Mouse (Mus musculus): ENCODE data around the gene Tnpo1. TPM values are rescaled to one million over a fixed set of nuclear protein-coding genes. Genes with fewer than 3 reads are reported as not detected.
"Not testable (repeated sequence)": the region's sequence is repeated elsewhere in the genome, so short reads cannot be mapped to it uniquely, and the experiment has no call there.

The Tnpo1 gene
- polyA plus RNA-seq, 1 experiment = 43.3 TPM

DNA sequence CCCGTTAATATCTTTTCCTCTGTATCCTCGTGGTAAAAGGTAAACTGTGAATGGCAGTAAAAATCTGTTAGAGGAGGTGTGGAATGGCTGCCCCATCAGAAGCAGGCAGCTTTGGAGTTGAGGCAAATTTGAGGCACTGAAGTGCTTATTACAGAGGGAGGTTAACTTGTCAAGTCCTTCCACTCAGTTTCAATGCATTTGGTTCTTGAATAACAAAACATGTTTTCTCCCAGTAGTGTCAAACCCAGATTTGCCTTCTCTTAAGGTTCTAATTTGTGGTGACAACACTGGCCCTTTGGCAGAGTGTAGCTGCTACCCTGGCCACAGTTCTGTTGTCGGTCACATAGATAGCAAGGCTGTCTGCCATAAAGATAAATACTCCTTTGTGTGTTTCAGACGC lies 108.4 kb downstream of the Tnpo1 start:
- no peak for DNase-seq (ENCODE audit: low read depth)

DNA sequence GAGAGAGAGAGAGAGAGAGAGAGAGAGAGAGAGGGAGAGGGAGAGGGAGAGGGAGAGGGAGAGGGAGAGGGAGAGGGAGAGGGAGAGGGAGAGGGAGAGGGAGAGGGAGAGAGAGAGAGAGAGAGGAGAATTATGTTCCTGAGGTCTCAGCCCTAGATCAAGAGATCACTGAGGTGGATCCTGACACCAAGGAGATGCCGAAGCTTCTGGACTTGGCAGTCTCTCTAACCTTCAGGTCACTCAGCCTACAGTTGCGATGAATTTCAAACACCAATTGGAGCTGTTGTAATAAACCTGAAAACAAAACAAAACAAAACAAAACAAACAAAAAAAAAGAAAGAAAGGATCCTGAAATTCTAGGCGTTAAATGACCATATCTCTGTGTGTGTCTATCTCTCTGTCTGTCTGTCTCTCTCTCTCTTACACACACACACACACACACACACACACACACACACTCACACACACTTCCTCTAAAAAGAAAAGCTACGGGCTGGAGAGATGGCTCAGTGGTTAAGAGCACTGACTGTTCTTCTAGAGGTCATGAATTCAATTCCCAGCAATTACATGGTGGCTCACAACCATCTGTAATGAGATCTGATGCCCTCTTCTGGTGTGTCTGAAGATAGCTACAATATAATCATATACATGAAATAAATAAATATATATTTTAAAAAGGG lies 109.1 kb downstream of the Tnpo1 start:
- DNase-seq (ENCODE audit: low read depth) = not testable (repeated sequence)

DNA sequence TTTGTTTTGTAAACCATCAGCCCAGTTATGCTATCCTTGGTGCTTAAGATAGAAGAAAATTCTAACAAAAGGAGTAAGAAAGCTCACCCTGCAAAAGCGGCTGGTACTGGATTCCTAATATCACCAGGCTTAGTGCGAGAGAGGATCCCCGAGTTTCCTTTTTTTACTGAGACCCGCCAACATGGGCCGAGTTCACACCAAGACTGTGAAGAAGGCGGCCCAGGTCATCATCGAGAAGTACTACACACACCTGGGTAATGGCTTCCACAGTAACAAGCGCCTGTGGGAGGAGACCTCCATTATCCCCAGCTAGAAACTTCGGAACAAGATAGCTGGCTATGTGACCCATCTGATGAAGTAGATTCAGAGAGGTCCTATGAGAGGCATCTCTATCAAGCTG lies 109.6 kb downstream of the Tnpo1 start:
- no peak for DNase-seq (ENCODE audit: low read depth)

DNA sequence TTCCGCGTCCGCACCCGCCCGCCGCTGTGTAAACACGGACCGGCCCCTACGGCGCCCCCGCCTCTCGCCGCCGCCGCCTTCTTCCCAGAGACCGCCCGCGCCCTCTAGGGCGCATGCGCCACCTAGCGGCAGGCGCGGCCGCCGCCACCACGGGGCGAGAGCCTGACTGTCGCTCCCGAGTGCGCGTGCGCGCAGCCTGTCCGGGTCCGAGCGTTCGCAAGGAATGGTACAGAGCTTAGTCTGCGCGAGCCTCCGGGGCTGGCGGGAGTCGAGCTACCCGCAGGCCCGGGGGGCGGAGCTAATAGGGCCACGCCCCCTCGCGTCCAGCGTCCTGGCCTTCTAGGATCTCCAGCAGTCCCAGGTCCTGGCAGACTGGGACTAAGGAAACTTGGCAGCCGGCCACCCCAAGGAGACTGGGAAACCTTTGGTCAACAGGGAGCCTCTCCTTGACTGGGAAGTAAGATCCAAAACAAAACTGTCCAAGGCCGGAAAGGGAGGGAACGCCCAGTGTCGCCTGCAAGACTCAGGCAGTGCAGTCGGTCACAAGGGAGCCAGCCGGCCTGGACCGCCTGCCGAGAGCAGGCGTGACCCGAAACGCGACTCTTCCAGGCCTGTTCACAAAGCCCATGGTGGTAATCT lies 110.9 kb downstream of the Tnpo1 start, which contains the start of gene Fcho2:
Gene Fcho2, minus strand, starts transcription at position 303 of the 639 bp plus-strand sequence.
- DNase-seq (ENCODE audit: low read depth) = peak; percentile 65

DNA sequence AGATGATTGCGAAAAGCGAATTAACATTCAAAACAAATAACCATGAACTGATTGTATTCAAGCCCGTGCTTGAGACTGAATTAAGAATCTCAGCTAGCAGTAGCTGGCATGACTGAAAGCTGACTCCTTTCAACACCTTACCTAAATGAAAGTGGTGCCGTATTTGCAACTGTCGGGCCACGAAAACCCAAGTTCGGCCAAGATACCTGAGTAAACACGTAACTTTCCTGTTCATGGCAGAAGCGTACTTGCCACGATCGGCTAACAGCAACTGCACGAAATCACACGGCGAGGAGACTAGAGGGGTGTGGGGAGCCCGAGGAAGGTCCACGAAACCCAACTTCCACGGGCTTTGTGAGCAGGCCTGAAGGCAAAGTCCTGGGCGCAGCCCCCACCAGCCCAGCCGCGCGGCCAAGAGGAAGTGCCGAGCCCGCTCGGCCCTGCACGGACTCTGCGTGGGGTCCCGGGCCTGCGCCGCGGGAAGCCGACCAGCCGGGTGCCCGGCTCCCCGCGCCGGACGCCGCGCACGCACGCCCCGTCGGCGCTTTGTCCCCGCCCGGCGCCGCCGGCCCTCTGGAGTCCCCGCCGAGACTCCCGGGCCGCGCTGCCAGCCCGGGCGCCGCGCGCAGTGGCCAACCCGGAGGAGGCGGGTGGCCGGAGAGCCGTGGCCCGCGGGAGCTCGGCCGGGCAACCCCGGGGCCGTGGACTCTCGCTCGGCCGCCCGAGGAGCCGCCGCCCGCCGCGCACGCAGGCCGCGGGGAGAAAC lies 111.7 kb downstream of the Tnpo1 start:
- no peak for DNase-seq (ENCODE audit: low read depth)

DNA sequence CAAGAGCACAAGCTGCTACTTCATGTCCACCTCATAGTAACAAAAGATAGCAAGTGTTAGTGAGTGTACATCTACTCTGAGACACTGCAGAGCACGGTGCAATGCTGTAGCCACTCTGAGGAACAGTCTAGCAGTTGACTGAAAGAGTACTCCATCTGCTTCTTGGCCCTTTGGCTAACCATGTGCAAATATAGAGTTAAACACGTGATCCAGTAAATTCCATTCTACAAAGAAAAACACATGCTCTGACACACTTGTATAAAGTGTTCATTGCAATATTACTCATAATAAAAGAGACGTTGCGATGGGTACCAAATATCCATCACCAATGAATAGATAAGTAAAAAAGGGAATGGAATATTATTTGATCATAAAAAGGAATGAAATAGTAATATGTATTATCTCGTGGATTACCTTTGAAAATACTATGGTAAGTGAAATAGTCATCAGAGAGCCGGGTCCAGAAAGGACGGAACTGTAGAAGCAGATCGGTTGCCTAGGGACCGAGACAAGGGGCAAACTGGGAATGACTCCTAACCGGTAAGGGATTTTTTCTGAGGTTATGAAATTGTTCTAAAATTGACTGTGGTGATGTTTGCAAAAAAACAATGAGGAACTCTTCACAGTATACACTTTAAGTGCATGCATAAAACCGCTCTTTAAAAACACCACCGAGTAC lies 112.4 kb downstream of the Tnpo1 start:
- DNase-seq (ENCODE audit: low read depth) = no peak

DNA sequence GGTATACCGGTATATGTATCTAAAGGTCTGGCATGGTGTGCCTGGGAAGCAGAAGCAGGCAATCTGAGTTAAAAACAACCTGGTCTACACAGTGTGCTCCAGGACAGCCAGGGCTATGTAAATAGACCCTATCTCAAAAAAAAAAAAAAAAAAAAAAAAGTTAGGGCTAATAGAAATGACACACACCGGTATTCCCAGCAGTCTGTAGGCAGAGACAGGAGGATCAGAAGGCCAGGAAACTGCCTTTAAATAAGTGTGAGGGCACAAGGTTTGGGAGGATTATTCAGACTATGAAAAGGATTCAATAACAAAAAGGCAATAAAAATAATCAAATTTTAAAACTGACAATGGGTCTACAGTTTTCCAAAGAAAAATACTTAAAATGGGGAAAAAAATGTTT lies 113.0 kb downstream of the Tnpo1 start:
- no peak for DNase-seq (ENCODE audit: low read depth)

DNA sequence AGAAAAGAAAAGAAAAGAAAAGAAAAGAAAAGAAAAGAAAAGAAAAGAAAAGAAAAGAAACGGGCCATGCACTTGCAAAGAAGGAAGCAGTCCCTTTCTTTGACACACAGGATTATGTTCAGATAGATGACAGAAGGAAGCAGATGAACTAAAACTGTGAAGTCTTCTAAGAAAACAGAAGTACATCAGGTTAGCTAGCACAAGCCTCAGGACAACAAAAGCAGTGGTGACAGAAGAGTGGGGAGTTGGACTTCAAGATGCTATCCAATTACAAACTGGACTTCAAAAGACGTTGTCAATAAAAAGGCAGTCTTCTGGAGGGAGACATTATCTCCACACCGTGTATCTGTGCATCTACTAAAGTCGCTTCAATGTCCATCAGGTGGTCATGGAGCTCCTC lies 113.9 kb downstream of the Tnpo1 start:
- DNase-seq (ENCODE audit: low read depth) = no peak

DNA sequence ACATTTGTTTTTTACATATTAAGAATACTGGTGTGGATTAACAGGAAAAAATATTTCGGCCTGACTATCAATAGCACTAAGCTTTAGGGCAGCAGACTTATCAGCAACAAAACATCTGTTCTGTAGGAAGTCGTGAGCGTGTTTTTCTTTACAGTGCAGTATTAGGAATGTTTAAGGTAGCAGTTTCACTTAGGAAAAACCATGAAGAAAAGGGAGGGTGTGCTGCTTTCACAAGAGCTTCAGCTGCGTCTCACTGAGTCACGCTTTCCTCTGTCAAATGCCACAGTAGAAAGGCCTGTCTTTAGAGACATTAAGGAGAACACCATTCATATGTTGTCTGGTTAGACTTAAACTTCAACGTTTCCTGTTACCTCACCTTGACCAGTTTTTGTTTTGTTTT lies 116.0 kb downstream of the Tnpo1 start:
- DNase-seq (ENCODE audit: low read depth) = no peak

DNA sequence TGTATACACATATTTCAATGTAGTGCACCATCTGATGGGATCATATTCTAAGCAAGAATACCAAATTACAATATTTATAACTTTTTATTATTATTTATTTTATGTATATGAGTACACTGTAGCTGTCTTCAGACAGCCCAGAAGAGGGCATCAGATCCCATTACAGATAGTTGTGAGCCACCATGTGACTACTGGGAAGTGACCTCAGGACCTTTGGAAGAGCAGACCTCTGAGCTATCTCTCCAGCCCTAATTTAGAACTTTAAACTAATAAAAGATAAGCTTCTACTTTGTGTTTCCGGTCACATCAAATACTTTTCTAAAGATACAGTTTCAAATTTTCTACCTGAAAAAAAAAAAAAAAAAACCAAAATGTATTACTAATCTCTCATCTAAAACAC lies 117.1 kb downstream of the Tnpo1 start:
- DNase-seq (ENCODE audit: low read depth) = no peak

DNA sequence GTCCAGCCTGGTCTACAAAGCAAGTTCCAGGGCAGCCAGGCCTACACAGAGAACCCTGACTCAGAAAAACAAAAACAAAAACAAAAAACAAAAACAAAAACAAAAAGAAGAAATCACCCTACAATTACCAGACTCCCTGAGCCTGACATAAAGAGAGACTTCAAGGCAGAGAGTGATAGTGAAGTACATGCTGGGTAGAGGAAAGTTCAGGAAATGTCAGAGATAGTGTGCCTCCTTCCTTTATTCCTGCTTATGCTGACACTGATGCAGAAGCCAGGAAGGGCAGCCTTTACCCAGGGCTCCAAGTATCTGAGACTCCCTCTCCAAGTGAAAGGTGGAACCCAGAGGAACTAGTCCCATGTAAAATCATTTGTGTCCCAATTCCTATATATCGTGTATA lies 121.7 kb downstream of the Tnpo1 start:
- DNase-seq (ENCODE audit: low read depth) = no peak

DNA sequence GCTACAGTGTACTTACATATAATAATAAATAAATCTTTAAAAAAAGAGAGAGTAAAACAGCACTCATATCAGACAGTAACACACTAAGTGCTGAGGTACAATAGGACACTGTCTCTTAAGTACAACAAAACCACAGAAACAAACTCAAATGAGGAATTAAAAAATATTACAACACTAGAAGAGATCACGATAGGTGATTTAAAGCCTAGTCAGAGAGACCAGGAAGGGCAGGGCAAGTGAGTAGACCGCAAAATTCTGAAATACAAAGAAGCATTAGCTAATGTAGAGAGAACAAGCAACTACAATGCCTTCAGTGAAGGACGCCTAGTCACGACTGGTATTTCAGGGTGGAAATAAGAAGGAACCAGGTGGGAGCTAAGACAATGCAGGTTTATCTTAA lies 122.5 kb downstream of the Tnpo1 start:
- no peak for DNase-seq (ENCODE audit: low read depth)

DNA sequence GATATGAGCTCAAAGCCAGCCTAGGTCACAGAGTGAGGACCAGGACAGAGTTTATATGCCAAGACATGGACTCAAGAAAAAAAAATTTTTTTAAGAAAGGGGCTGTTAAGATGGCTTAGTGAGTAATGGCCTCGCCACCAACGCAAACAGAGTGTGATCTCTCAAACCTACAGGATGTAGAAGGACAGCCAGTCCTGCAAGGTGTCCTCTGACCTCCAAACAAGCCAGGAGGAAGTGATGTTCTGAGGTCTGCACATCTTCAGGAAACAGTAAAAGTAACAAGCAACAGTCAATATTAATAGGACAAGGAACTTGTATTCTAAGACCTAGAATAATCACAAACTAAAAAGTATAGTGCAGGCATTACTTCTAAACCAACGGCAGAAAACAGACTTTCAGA lies 123.2 kb downstream of the Tnpo1 start:
- DNase-seq (ENCODE audit: low read depth) = no peak

DNA sequence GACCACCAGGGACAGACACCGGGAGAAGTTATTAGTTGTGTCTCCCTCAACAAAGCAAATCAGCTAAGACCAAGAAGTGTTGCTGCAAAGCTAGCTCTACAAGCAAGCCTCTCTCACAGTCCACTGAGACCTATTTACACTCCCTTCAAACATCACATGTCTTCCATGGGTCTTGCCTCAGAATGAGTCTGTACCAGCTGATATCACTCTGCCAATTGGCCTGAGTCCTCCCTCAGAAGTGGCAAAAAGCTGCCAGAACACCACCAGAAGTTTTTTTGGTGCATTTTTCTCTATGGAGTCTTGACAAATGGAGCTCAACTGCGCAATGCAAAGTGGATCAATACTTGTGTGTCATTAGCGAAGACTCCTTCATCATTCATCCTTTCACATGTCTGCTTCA lies 130.7 kb downstream of the Tnpo1 start:
- DNase-seq (ENCODE audit: low read depth) = no peak

DNA sequence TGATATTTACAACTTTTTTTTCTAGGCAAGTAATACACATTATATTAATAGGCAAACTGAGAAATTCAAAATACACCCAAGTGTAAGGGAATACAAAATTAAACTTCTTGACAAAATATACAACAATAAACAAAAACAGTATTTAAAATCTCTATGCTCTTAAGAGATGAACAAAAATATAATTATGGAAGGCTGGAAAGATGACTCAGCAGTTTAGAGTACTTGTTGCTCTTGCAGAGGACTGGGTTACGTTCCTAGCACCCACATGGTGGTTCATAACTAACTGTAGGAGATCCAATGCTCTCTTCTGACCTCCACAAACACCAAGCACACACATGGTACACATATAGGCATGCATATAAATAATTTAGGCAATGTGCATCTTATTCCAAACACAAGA lies 133.3 kb downstream of the Tnpo1 start:
- no peak for DNase-seq (ENCODE audit: low read depth)

DNA sequence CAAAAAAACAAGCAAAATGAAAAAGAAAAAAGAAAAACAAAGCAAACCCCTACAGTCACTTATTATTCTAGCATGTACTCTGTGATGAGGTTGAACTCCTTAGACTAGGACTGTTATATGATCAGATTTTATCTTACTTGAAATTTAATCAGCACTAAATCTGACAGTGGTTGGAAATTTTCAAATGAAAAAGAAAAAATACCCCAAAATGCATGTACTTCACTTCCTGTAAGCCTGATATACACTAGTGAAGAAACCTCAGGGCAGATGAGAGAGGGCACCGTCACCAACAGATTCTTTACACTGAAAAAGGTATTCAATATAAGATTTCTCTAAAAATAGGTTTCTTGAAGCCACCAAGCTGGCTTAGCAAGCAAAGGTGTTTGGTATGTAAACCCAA lies 134.5 kb downstream of the Tnpo1 start:
- DNase-seq (ENCODE audit: low read depth) = no peak

Other genes with a start within 250 kb of the Tnpo1 start
- gene Tmem171, start 231.6 kb downstream of the Tnpo1 start, polyA plus RNA-seq (2012; rRNA removed) = 0.24 and 0.27 TPM in 2 replicates
- gene Fcho2, start 110.9 kb downstream of the Tnpo1 start, polyA plus RNA-seq (2012; rRNA removed) = 13.9 and 14.4 TPM in 2 replicates
- gene 1700024P04Rik, start 58.2 kb upstream of the Tnpo1 start, polyA plus RNA-seq (2012; rRNA removed) = 3.3 and 3.6 TPM in 2 replicates